Mouse (Mus musculus): ENCODE measurements around the gene Fam20b. TPM values are rescaled to one million over a fixed set of nuclear protein-coding genes. Genes with fewer than 3 reads are reported as not detected.
A peak's percentile ranks its signal among the peaks of the same experiment; 100 is the strongest.
"Not testable (repeated sequence)": the region's sequence is repeated elsewhere in the genome, so short reads cannot be mapped to it uniquely, and the experiment has no call there.

Gene Fam20b
- polyA plus RNA-seq, 1 experiment from 2014 or later, result 28.1 TPM

GRCm38 (mm10) chr1:156668602-156669001, 50.3 kb downstream of the Fam20b start:
- Histone ChIP-seq H3K9ac (ENCODE audit: low read length) (no peak overlapping the region), H3K4me2 (ENCODE audit: low read length) (no peak overlapping the region), H3K4me1 (ENCODE audit: control insufficient read depth in 2 of 2, insufficient read depth in 2 of 2, low read length in 2 of 2) (peaks cover 18 to 25% of the 10 kb centered on the region in 2 experiments; a peak in 3 of 4 replicates), H3K27me3 (ENCODE audit: control insufficient read depth, insufficient read depth, low read length) (no peaks in the 10 kb centered on the region), H3K36me3 (ENCODE audit: control insufficient read depth, insufficient read depth, low read length) (no peaks in the 10 kb centered on the region), H3K4me3 (ENCODE audit: control insufficient read depth in 1 of 2, insufficient read depth in 1 of 2, low read depth in 1 of 2, low read length in 2 of 2) (no peak overlapping the region), H3K9me3 (ENCODE audit: control insufficient read depth, low read length) (no peaks in the 10 kb centered on the region), H3K27ac (replicated peaks in 1 of 2; ENCODE audit: control insufficient read depth in 1 of 2, insufficient read depth in 1 of 2, low read depth in 2 of 2, low read length in 2 of 2) (no peak overlapping the region)
- no peak for ATAC-seq (ENCODE audit: insufficient number of reproducible peaks, insufficient read depth, low FRiP score, low read depth)
- WGBS, result 30% methylated on average over 5 of the region's 5 CpGs

GRCm38 (mm10) chr1:156667141-156667926, 51.6 kb downstream of the Fam20b start:
- WGBS, result 63% methylated on average over 23 of the region's 23 CpGs
- Histone ChIP-seq H3K27ac (replicated peaks in 1 of 2; ENCODE audit: control insufficient read depth in 1 of 2, insufficient read depth in 1 of 2, low read depth in 2 of 2, low read length in 2 of 2) (peak overlapping the region; percentile 32 to 67; a peak in 3 of 4 replicates), H3K4me3 (ENCODE audit: control insufficient read depth in 1 of 2, insufficient read depth in 1 of 2, low read depth in 1 of 2, low read length in 2 of 2) (no peak overlapping the region), H3K9ac (ENCODE audit: low read length) (no peak overlapping the region), H3K27me3 (ENCODE audit: control insufficient read depth, insufficient read depth, low read length) (no peaks in the 10 kb centered on the region), H3K4me1 (ENCODE audit: control insufficient read depth in 2 of 2, insufficient read depth in 2 of 2, low read length in 2 of 2) (peaks cover 14 to 21% of the 10 kb centered on the region in 2 experiments; a peak in 3 of 4 replicates), H3K4me2 (ENCODE audit: low read length) (peak overlapping the region; percentile 24), H3K9me3 (ENCODE audit: control insufficient read depth, low read length) (no peaks in the 10 kb centered on the region), H3K36me3 (ENCODE audit: control insufficient read depth, insufficient read depth, low read length) (no peaks in the 10 kb centered on the region)
- ATAC-seq (ENCODE audit: insufficient number of reproducible peaks, insufficient read depth, low FRiP score, low read depth), result peak; percentile 72

GRCm38 (mm10) chr1:156665777-156666176, 53.1 kb downstream of the Fam20b start:
- Histone ChIP-seq H3K9me3 (ENCODE audit: control insufficient read depth, low read length) (no peaks in the 10 kb centered on the region), H3K27ac (replicated peaks in 1 of 2; ENCODE audit: control insufficient read depth in 1 of 2, insufficient read depth in 1 of 2, low read depth in 2 of 2, low read length in 2 of 2) (no peak overlapping the region), H3K4me1 (ENCODE audit: control insufficient read depth in 2 of 2, insufficient read depth in 2 of 2, low read length in 2 of 2) (peaks cover 14 to 21% of the 10 kb centered on the region in 2 experiments; a peak in 3 of 4 replicates), H3K4me3 (ENCODE audit: control insufficient read depth in 1 of 2, insufficient read depth in 1 of 2, low read depth in 1 of 2, low read length in 2 of 2) (no peak overlapping the region), H3K27me3 (ENCODE audit: control insufficient read depth, insufficient read depth, low read length) (no peaks in the 10 kb centered on the region), H3K4me2 (ENCODE audit: low read length) (no peak overlapping the region), H3K36me3 (ENCODE audit: control insufficient read depth, insufficient read depth, low read length) (no peaks in the 10 kb centered on the region), H3K9ac (ENCODE audit: low read length) (no peak overlapping the region)
- ATAC-seq (ENCODE audit: insufficient number of reproducible peaks, insufficient read depth, low FRiP score, low read depth), result no peak
- WGBS, result 91% methylated on average over 8 of the region's 8 CpGs

- 69% methylated on average over 19 of the region's 21 CpGs for WGBS
- not testable (repeated sequence) for H3K4me3 ChIP-seq (ENCODE audit: control insufficient read depth in 1 of 2, insufficient read depth in 1 of 2, low read depth in 1 of 2, low read length in 2 of 2); H3K4me1 ChIP-seq (ENCODE audit: control insufficient read depth in 2 of 2, insufficient read depth in 2 of 2, low read length in 2 of 2); H3K27me3 ChIP-seq (ENCODE audit: control insufficient read depth, insufficient read depth, low read length); H3K9ac ChIP-seq (ENCODE audit: low read length); H3K9me3 ChIP-seq (ENCODE audit: control insufficient read depth, low read length); H3K4me2 ChIP-seq (ENCODE audit: low read length); H3K27ac ChIP-seq (replicated peaks in 1 of 2; ENCODE audit: control insufficient read depth in 1 of 2, insufficient read depth in 1 of 2, low read depth in 2 of 2, low read length in 2 of 2); ATAC-seq (ENCODE audit: insufficient number of reproducible peaks, insufficient read depth, low FRiP score, low read depth); H3K36me3 ChIP-seq (ENCODE audit: control insufficient read depth, insufficient read depth, low read length)
These were observed 58.1 kb downstream of the Fam20b start for GRCm38 (mm10) chr1:156660660-156661236.

DNA sequence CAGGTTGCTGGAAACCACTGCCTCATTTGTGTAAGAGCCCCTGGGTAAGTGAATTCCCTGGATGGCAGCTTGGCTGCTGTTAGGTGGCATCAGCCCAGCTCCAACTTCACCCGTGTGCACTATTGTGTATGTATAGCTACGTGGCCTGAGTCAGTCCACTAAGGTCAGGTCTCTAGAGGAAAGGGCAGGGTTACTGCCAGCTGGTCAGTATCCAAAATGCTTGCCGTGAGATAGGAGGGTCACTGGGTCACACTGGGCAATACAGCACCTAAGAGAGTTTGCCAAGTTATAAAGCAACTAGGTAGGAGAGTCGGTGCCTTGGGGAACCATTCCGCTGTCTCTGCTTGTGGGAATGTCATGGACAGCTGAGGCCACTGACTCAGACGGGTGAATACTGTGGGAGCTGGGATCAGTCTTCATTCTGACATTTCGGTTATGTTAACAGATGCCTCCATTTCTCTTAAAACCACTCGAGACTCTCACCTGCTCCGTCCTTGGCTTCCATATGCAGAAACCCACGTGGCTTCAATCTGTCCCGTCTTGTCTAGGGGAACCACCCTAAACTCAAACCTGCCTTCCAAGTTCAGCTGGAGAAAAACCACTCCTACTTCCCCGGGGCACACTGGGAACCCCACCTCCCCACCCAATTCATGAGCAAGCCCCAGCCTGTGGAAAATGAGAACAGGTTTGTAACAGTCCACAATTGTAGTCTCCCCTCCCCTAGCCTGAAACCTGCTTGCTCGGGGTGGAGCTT, 58.8 kb downstream of the Fam20b start:
- Histone ChIP-seq H3K9ac (ENCODE audit: low read length) (no peak overlapping the region), H3K27ac (replicated peaks in 1 of 2; ENCODE audit: control insufficient read depth in 1 of 2, insufficient read depth in 1 of 2, low read depth in 2 of 2, low read length in 2 of 2) (no peak overlapping the region), H3K4me1 (ENCODE audit: control insufficient read depth in 2 of 2, insufficient read depth in 2 of 2, low read length in 2 of 2) (no peaks in the 10 kb centered on the region), H3K4me3 (ENCODE audit: control insufficient read depth in 1 of 2, insufficient read depth in 1 of 2, low read depth in 1 of 2, low read length in 2 of 2) (no peak overlapping the region), H3K36me3 (ENCODE audit: control insufficient read depth, insufficient read depth, low read length) (peaks cover 12% of the 10 kb centered on the region), H3K9me3 (ENCODE audit: control insufficient read depth, low read length) (no peaks in the 10 kb centered on the region), H3K4me2 (ENCODE audit: low read length) (no peak overlapping the region), H3K27me3 (ENCODE audit: control insufficient read depth, insufficient read depth, low read length) (no peaks in the 10 kb centered on the region)
- ATAC-seq (ENCODE audit: insufficient number of reproducible peaks, insufficient read depth, low FRiP score, low read depth), result no peak
- WGBS, result 79% methylated on average over 13 of the region's 13 CpGs

DNA sequence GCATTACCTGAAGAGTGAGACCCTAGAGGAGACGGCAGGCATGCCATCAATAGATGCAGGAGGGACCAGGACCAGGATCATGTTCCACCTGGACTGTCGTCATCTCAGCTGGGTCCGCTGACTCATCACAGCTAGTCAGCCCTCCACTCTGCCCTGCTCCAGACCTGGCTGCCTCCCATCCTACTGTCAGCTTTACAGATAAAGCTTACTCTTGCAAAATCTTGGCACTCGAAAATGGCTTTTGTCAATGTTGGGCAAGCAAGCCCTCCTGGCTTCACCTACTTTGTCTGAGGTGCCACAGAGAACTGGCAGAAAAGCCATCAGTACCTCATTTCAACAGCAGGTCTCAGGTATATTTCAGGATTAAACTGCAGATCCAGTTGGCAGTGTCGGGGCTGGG, 60.2 kb downstream of the Fam20b start:
- no peak for ATAC-seq (ENCODE audit: insufficient number of reproducible peaks, insufficient read depth, low FRiP score, low read depth)
- H3K4me1 ChIP-seq (ENCODE audit: control insufficient read depth in 2 of 2, insufficient read depth in 2 of 2, low read length in 2 of 2), result no peaks in the 10 kb centered on the region; a peak in 1 of 4 replicates

DNA sequence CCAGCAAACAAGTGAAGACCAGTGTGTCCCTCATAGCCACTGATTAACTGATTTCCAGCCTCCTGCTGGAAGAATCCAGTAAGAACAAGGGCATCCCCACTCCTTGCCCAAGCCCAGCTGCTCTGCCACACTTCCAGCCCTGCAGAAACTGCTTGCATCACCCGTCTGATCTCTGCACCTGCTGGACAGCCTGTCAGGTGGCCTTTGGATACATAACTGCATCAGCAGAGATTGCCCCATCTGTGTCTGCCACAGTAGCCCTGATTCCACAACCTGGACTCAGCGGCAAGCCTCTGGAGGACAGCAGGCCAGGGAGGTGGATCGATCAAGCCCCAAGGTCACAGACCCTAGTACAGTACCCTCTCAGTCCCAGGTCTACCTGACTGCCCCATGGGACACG, 61.4 kb downstream of the Fam20b start:
- no peak for ATAC-seq (ENCODE audit: insufficient number of reproducible peaks, insufficient read depth, low FRiP score, low read depth)
- no peak overlapping the region for H3K4me3 ChIP-seq (ENCODE audit: control insufficient read depth in 1 of 2, insufficient read depth in 1 of 2, low read depth in 1 of 2, low read length in 2 of 2)
- H3K9me3 ChIP-seq (ENCODE audit: control insufficient read depth, low read length), result no peaks in the 10 kb centered on the region
- no peak overlapping the region for H3K9ac ChIP-seq (ENCODE audit: low read length)
- peaks cover 23% of the 10 kb centered on the region for H3K36me3 ChIP-seq (ENCODE audit: control insufficient read depth, insufficient read depth, low read length)
- H3K27me3 ChIP-seq (ENCODE audit: control insufficient read depth, insufficient read depth, low read length), result no peaks in the 10 kb centered on the region
- H3K27ac ChIP-seq (replicated peaks in 1 of 2; ENCODE audit: control insufficient read depth in 1 of 2, insufficient read depth in 1 of 2, low read depth in 2 of 2, low read length in 2 of 2), result no peak overlapping the region
- 87% methylated on average over 4 of the region's 4 CpGs for WGBS
- H3K4me1 ChIP-seq (ENCODE audit: control insufficient read depth in 2 of 2, insufficient read depth in 2 of 2, low read length in 2 of 2), result no peaks in the 10 kb centered on the region; a peak in 2 of 4 replicates
- no peak overlapping the region for H3K4me2 ChIP-seq (ENCODE audit: low read length)

More for the DNA sequence above, 60.2 kb downstream of the Fam20b start:
- WGBS, result 71% methylated on average over 5 of the region's 5 CpGs
- Histone ChIP-seq H3K9me3 (ENCODE audit: control insufficient read depth, low read length) (no peaks in the 10 kb centered on the region), H3K4me3 (ENCODE audit: control insufficient read depth in 1 of 2, insufficient read depth in 1 of 2, low read depth in 1 of 2, low read length in 2 of 2) (no peak overlapping the region), H3K9ac (ENCODE audit: low read length) (no peak overlapping the region), H3K27me3 (ENCODE audit: control insufficient read depth, insufficient read depth, low read length) (no peaks in the 10 kb centered on the region), H3K36me3 (ENCODE audit: control insufficient read depth, insufficient read depth, low read length) (peaks cover 22% of the 10 kb centered on the region), H3K4me2 (ENCODE audit: low read length) (no peak overlapping the region), H3K27ac (replicated peaks in 1 of 2; ENCODE audit: control insufficient read depth in 1 of 2, insufficient read depth in 1 of 2, low read depth in 2 of 2, low read length in 2 of 2) (no peak overlapping the region)
